Mouse (Mus musculus): Measurements from ENCODE around the gene Cyp2d34. TPM values are rescaled to one million over a fixed set of nuclear protein-coding genes. Genes with fewer than 3 reads are reported as not detected.

Gene Cyp2d34
- polyA plus RNA-seq, 1 experiment from 2014 or later, result not detected

DNA sequence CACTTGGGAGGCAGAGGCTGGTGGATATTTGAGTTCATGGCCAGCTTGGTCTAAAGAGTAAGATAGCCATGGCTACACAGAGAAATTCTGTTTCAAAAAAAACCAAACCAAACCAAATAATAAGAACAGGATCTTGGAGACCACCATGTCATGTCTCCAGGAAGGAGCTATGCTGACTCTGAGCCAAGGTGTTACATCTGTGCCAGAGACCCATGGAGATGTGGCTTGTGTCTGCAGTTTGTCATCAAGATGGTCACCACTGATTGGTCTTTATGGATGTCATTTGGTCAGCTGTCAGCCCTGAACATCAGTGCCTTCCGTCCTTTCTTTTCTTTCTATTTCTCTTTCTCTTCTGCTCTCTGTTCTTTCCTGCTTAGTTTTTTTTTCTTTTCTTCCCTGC lies 14.2 kb upstream of the Cyp2d34 start:
- no peak overlapping the region for H3K27ac ChIP-seq (ENCODE audit: low read length)
- 81% methylated on average over 1 of the region's 1 CpGs for WGBS
- no peaks in the 10 kb centered on the region for H3K4me1 ChIP-seq (ENCODE audit: control insufficient read depth, insufficient read depth, low read length)

DNA sequence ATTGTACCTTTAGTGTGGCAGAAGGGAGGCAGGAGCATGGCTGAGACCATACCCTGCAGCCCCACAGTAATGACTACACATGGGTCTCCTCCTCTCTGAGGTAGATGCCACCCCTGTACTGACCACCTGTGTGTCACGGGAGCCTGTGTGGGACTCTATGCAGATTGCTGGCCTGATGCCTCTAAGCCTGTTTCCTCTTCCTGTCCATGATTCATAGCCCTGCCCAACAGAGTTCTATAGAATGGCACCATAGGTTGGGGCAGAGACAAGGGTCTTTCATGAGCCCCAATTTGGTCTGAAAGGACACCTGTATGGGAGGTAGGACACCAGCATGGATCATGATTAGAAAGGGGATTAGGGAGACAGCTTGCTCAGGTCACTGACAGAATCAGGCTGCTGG lies 1.2 kb upstream of the Cyp2d34 start:
- H3K27me3 ChIP-seq (ENCODE audit: control insufficient read depth, insufficient read depth, low read depth, low read length), result no peaks in the 10 kb centered on the region
- H3K9ac ChIP-seq (ENCODE audit: low read depth, low read length), result no peak overlapping the region
- H3K36me3 ChIP-seq (ENCODE audit: control insufficient read depth, insufficient read depth, low read length), result no peaks in the 10 kb centered on the region
- no peaks in the 10 kb centered on the region for H3K9me3 ChIP-seq (replicated peaks; ENCODE audit: control insufficient read depth, low read length, poor library complexity, severe bottlenecking)
- no peak overlapping the region for H3K27ac ChIP-seq (ENCODE audit: low read length)
- no peak overlapping the region for H3K4me3 ChIP-seq (ENCODE audit: low read depth, low read length)
- no peak overlapping the region for H3K4me2 ChIP-seq (ENCODE audit: low read length)
- no peaks in the 10 kb centered on the region for H3K4me1 ChIP-seq (ENCODE audit: control insufficient read depth, insufficient read depth, low read length)
- WGBS, result 100% methylated on average over 1 of the region's 1 CpGs
- ATAC-seq, result no peak

More for the DNA sequence above, 14.2 kb upstream of the Cyp2d34 start:
- no peaks in the 10 kb centered on the region for H3K36me3 ChIP-seq (ENCODE audit: control insufficient read depth, insufficient read depth, low read length)
- no peaks in the 10 kb centered on the region for H3K27me3 ChIP-seq (ENCODE audit: control insufficient read depth, insufficient read depth, low read depth, low read length)
- ATAC-seq, result no peak
- no peak overlapping the region for H3K4me2 ChIP-seq (ENCODE audit: low read length)
- no peak overlapping the region for H3K4me3 ChIP-seq (ENCODE audit: low read depth, low read length)
- H3K9ac ChIP-seq (ENCODE audit: low read depth, low read length), result no peak overlapping the region
- H3K9me3 ChIP-seq (replicated peaks; ENCODE audit: control insufficient read depth, low read length, poor library complexity, severe bottlenecking), result no peaks in the 10 kb centered on the region

DNA sequence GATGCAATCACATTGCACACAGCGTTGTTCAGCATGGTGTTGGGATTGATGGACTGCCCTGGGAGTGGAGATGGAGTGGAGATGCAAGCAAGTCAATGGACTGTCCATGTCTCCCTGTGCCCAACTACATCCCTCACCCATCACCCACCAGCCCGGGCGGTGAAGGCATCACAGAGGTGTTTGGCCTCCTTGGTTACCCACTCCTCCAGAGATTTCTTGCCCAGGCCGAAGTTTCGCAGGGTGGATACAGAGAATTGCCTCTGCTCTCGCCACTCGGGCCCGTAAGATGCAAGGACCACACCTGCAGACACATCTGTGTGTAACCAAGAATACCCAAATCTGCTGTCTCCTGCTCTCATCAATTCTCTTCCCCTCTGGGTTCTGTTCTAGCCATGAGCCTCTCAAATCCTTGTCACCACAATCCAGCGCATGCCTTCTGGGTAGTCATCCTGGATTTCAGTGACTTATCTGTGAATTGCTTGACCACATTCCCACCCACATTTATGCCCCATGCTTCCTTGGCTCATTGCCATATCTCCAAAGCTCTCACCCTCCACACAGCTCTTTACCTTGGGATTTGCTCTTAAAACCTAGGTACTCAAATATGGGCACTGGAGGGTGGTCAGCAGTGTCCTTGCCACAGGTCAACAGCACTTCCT lies 2.3 kb downstream of the Cyp2d34 start:
- Histone ChIP-seq H3K4me3 (ENCODE audit: low read depth, low read length) (no peak overlapping the region), H3K4me1 (ENCODE audit: control insufficient read depth, insufficient read depth, low read length) (no peaks in the 10 kb centered on the region), H3K4me2 (ENCODE audit: low read length) (no peak overlapping the region), H3K27me3 (ENCODE audit: control insufficient read depth, insufficient read depth, low read depth, low read length) (no peaks in the 10 kb centered on the region), H3K27ac (ENCODE audit: low read length) (no peak overlapping the region), H3K36me3 (ENCODE audit: control insufficient read depth, insufficient read depth, low read length) (no peaks in the 10 kb centered on the region), H3K9me3 (replicated peaks; ENCODE audit: control insufficient read depth, low read length, poor library complexity, severe bottlenecking) (no peaks in the 10 kb centered on the region), H3K9ac (ENCODE audit: low read depth, low read length) (no peak overlapping the region)
- 97% methylated on average over 9 of the region's 9 CpGs for WGBS
- ATAC-seq, result no peak

DNA sequence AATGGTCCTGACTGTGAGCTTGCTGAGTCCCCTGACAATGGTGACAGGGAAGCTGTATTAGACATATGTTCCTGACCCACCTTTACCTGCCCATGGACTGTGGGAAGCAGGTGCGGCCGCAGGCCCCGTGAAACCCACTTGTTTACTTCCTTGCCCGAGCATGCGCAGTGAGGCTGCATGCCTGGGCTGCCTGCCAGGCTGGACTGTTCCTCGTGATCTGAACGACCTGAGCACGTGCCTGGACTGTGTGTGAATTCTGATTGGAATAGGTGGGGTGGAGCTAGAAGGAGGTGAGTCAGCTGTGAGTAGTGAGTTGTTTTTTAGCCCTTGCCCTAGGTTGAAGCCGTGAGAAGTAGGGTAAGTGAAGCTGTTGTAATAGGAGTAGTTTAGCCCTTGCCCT lies 38.1 kb downstream of the Cyp2d34 start:
- WGBS, result 87% methylated on average over 9 of the region's 9 CpGs
- Histone ChIP-seq H3K4me3 (ENCODE audit: low read depth, low read length) (no peak overlapping the region), H3K4me1 (ENCODE audit: control insufficient read depth, insufficient read depth, low read length) (no peaks in the 10 kb centered on the region), H3K4me2 (ENCODE audit: low read length) (no peak overlapping the region), H3K27me3 (ENCODE audit: control insufficient read depth, insufficient read depth, low read depth, low read length) (no peaks in the 10 kb centered on the region), H3K27ac (ENCODE audit: low read length) (no peak overlapping the region), H3K9ac (ENCODE audit: low read depth, low read length) (no peak overlapping the region), H3K36me3 (ENCODE audit: control insufficient read depth, insufficient read depth, low read length) (no peaks in the 10 kb centered on the region), H3K9me3 (replicated peaks; ENCODE audit: control insufficient read depth, low read length, poor library complexity, severe bottlenecking) (no peaks in the 10 kb centered on the region; the same call in 1 of the 2 replicates)
- ATAC-seq, result no peak

DNA sequence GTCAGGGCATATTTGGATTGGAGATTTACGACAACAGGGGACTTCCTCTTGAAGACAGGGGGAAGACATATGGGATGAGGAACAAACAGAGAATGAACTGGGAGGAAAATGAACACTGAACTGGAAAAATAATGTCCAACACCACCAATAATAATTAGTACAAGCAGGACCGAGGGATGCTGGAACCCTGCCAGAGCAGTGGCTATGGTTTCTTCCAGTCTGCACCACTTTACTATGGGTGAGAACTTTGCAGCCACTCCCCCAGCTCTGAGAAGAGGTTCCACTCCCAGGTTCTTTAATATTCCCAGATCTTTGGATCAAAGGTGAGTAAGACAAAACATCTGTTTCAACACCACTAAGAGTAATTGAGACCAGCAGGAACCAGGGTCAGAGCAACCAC lies 41.7 kb downstream of the Cyp2d34 start:
- Histone ChIP-seq H3K27me3 (ENCODE audit: control insufficient read depth, insufficient read depth, low read depth, low read length) (no peaks in the 10 kb centered on the region), H3K9ac (ENCODE audit: low read depth, low read length) (no peak overlapping the region), H3K4me3 (ENCODE audit: low read depth, low read length) (no peak overlapping the region), H3K36me3 (ENCODE audit: control insufficient read depth, insufficient read depth, low read length) (no peaks in the 10 kb centered on the region), H3K4me1 (ENCODE audit: control insufficient read depth, insufficient read depth, low read length) (no peaks in the 10 kb centered on the region), H3K9me3 (replicated peaks; ENCODE audit: control insufficient read depth, low read length, poor library complexity, severe bottlenecking) (no peaks in the 10 kb centered on the region), H3K27ac (ENCODE audit: low read length) (no peak overlapping the region), H3K4me2 (ENCODE audit: low read length) (no peak overlapping the region)
- ATAC-seq, result no peak
- WGBS, result 90% methylated on average over 2 of the region's 2 CpGs

DNA sequence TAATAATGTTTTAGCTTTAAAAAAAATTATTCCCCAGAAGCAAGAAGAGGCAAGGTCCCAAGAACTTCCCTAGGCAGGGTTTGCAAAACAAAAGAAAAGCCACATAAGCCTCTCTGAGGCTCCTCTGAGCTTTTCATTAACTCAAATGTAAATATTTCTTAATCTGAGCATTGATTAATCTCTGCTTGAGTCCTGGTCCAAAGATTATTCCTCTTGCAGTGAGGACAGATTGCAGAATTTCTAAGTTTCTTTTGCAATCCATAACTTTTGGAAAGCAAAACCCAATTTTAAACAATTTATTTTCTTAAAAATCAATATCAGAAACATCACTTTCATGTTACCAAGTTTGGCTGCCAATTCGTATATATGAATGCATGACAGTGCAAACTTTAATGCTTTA lies 47.9 kb downstream of the Cyp2d34 start:
- no peak overlapping the region for H3K27ac ChIP-seq (ENCODE audit: low read length)
- ATAC-seq, result no peak
- no peaks in the 10 kb centered on the region for H3K4me1 ChIP-seq (ENCODE audit: control insufficient read depth, insufficient read depth, low read length)
- no peak overlapping the region for H3K9ac ChIP-seq (ENCODE audit: low read depth, low read length)
- H3K4me3 ChIP-seq (ENCODE audit: low read depth, low read length), result no peak overlapping the region
- no peak overlapping the region for H3K4me2 ChIP-seq (ENCODE audit: low read length)
- 84% methylated on average over 1 of the region's 1 CpGs for WGBS
- no peaks in the 10 kb centered on the region for H3K36me3 ChIP-seq (ENCODE audit: control insufficient read depth, insufficient read depth, low read length)
- no peaks in the 10 kb centered on the region; the same call in 1 of the 2 replicates for H3K9me3 ChIP-seq (replicated peaks; ENCODE audit: control insufficient read depth, low read length, poor library complexity, severe bottlenecking)
- no peaks in the 10 kb centered on the region for H3K27me3 ChIP-seq (ENCODE audit: control insufficient read depth, insufficient read depth, low read depth, low read length)

Small RNA genes within 50 kb of the gene (microRNA-seq; reads per million reads assigned to microRNA genes)
- gene Gm27463 (not detected), gene Gm27742 (not detected)

Other genes with a start within 250 kb of the Cyp2d34 start
- gene Cyp2d22, start 240.7 kb downstream of the Cyp2d34 start, polyA plus RNA-seq (2015; fragmentation: Nextera tagmentation; extraction: Ambion mirVana), result 1.2 and 1.5 TPM in 2 replicates
- not detected in 2 replicates for gene Cyp2d11, start 226.9 kb downstream of the Cyp2d34 start, polyA plus RNA-seq (2015; fragmentation: Nextera tagmentation; extraction: Ambion mirVana)
- gene Cyp2d10, start 213.8 kb downstream of the Cyp2d34 start, polyA plus RNA-seq (2015; fragmentation: Nextera tagmentation; extraction: Ambion mirVana), result not detected in 2 replicates
- gene Cyp2d9, start 187.5 kb downstream of the Cyp2d34 start, polyA plus RNA-seq (2015; fragmentation: Nextera tagmentation; extraction: Ambion mirVana), result not detected in 2 replicates
- not detected in 2 replicates for gene Cyp2d12, start 65.9 kb downstream of the Cyp2d34 start, polyA plus RNA-seq (2015; fragmentation: Nextera tagmentation; extraction: Ambion mirVana)
- gene Cyp2d40, start 143.2 kb upstream of the Cyp2d34 start, polyA plus RNA-seq (2015; fragmentation: Nextera tagmentation; extraction: Ambion mirVana), result not detected in 2 replicates
- 0.10 TPM in 1 of 2 replicates, not detected in the other for gene Cyp2d26, start 173.3 kb upstream of the Cyp2d34 start, polyA plus RNA-seq (2015; fragmentation: Nextera tagmentation; extraction: Ambion mirVana)

Measured in midbrain, embryonic 16.5 days (tissue).